Mouse (Mus musculus) cerebellum, postnatal 10 days (tissue): Measurements from ENCODE around the gene Kctd17.

ENCODE experiments used
- DNase-seq, 2 experiments: peaks; one replicate each; pipeline ENCODE4 v3.0.0; 2021; ENCODE audit warnings: mixed read lengths in 2 of 2

The Kctd17 gene

DNA sequence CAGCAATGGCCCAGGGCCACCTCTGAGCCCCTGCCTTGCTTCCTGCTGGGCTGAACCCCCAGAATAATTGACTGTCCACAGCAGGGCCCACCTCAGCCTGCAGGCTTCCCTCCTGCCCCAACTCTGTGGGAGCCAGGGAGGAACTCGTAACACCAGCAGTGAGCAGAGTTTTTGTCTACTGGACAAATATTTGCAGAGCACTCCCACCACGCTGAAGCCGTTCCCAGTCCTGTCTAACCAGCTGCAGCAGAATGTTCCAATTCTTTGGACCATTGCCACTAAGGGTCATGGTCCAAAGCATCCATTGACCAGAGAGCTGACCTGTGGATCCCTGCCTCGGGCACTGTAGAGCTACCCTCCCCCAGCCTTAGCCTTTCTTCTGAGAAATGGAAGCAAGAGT is 11.4 kb upstream of the Kctd17 start:
- DNase-seq = no peak

- DNase-seq = no peak
Measured at GRCm38 (mm10) chr15:78420395-78420794, 8.0 kb upstream of the Kctd17 start.

DNA sequence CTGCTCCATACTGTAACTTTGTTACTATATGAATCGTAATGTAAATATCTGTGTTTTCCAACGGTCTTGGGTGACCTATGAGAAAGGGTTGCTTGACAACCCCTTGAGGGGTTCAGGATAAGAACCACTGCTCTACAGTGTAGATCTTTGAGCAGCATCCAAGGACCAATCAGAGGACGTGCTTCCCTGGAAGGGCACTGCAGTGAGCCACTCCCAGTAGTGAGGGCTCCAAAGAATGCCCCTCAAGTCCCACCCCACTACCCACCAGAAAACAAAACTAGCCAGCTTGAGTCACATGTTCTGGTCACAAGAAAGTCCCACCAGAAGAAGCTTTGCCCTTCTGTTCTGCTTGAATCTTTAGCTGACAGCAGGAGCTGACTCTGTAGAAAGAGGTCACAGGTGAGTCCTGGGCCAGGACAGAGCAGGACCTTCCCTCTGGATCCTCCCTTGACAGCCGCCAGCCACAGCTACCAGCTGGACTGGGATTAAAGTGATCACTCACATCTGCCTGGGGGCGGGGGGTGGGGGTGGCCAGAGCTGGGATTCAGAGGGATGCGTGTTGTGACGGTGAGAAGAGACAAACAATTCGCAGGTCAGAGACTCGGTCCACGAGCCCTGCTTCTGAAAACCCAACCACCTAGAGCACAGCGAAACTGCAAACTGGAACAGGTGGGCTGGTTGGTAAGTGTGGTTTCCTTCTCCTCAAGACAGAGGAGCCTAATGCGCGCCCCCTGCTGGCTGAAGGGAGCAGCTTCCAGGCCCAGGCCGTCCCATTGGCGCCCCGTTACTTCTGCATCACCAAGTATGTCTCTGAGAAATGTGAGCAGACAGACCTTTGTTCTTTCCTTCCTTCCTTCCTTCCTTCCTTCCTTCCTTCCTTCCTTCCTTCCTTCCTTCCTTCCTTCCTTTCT is 6.1 kb upstream of the Kctd17 start:
- DNase-seq = peak; percentile 94 to 96

DNA sequence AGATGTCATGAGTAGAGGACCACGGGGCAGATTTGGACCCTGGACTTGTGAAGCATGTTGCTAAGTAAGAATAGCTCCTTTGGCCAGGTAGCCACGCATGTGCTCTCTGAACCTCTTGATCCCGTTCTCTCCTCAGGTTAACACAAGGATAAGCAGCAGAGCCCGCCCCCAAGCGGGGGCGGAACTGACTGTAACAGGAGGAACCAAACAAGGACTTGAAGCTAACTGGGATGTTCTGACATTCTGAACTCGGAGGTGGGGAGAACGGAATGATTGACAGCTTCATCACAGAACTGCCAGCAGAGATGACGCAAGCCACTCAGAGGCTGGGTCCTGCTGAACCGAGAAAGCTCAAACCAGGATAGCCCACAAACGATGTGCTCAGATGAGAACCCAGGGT is 3.9 kb upstream of the Kctd17 start:
- no peak for DNase-seq

DNA sequence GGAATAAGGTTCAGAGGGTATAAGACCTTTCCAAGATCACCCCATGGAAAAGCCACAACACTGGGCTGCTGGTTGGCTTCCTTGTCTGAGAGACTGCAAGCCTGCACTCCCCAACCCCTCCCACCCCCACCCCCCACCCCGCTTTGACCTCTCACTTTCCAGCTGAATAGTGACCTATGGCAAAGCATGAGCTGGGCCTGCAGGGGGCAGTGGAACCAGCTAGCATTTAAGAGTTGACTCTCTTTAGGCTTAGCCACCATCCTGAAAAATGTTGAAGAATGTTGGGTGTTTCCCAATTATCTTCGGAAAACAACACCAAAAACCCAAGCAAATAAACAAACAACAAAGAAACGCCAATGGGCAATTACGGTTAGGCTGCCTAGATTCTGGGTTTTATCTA is 3.1 kb upstream of the Kctd17 start:
- peak in 1 of 2 experiments; percentile 10 for DNase-seq

DNA sequence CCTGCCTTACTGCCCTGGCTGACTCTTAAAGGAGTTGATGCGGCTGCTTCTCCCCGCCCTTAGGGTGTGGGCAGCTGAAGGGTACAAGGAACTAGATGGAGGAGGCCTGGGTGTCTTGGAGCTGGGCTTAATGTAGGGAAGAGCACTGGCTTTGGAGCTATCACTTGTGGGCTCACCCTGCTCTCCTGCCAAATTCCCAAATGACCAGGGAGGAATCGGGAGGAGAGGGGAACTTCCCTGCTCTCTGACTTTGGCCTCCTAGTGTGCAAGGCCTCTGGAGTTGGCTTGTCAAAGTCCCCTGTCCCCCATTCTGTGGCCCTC is 735 bp downstream of the Kctd17 start:
- DNase-seq = no peak

DNA sequence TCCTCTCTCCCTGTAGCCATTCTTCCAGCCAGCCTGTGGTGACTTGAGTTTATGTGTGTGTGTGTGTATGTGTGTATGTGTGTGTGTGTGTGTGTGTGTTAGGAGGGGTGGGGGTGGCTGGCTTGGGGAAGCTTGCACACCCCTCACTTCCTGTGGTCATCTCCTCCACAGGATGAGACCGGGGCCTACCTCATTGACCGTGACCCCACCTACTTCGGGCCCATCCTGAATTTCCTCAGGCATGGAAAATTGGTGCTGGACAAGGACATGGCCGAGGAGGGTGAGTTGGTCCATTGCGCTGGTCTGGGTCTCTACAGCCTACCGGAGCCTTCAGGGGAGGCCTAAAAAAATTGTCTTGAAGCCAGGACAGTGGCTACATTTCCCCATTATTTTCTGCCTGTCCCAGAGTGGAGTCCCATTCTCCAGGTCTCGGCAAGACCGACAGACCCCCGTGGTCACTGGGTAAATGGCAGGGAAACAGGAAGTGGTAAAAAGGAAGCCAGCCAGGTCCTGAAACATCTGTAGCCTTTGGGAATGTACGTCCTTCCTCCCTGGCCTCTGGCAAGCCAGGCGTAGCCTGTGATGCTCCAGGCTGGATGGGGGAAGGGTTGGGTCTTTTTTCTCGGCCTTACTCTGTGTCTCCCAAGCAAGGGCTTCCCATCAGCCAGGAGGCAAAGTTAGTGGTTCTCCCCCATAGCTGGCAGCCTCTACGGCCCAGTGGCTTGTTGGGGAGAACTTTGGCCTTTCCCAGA is 1.7 kb downstream of the Kctd17 start:
- no peak for DNase-seq

DNA sequence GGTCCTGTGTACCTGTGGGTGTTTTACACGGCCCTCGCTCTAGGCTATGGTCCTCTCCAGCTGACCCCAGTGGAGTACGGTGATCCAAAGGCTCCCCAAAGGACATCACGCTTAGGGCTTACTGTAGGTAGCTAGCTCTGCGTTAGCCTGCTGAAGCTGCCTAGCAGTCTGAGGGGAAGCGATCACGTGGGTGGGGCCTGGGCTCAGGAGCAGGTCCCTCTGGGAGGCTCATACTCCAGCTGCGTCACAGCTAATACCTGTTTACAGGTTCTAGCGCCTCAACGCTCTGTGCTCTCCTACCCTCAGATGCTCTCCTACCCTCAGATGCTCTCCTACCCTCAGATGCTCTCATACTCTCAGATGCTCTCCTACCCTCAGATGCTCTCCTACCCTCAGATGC is 2.5 kb downstream of the Kctd17 start:
- DNase-seq = no peak

DNA sequence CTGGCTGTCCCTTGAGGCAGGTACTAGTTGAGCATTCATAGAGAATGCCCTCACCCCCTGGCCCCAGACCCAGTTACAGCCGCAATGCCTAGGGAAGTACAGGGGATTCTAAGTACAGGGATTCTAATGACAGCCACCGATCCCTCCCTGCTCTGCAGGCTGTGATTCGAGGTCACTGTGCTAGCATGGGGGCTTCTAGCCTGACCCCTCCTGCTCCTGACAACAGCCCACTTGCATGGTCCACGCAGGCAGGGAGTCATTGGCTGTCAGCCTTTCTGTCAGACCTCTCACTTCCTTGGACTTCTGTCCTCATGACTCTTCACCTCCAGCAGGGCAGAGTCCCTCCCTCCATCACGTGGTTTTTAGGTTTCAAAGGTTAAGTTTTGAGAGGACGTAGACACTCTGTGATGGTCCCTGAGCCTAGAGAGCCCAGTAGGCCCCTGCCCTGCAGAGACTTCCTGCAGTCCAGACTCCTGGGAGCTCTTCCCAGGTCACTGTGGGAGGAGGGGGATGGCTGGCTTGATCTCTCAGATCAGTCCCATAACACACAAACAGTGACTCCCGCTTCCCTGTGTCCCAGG is 3.3 kb downstream of the Kctd17 start:
- DNase-seq = no peak

GRCm38 (mm10) chr15:78434896-78435520 is 6.6 kb downstream of the Kctd17 start:
- DNase-seq = peak; percentile 77 to 80

DNA sequence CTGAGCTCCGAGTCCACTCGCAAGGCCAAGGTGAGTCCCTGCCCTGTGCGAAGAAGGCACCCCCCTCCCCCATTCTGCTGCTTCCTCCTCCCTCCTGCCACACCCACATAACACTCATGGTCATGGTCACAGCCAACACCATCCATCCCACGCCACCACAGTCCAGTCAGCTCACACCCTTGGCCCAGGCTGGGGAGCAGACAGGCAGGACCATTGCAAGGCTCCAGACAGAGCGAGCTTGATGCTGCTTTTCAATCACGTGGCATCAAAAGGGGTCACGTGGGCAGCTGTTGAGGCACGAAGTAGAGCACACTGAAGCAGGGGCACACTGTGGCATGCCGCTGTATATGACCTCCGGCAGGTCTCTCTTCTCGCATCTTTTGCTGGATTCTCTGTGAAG is 7.3 kb downstream of the Kctd17 start:
- no peak for DNase-seq

DNA sequence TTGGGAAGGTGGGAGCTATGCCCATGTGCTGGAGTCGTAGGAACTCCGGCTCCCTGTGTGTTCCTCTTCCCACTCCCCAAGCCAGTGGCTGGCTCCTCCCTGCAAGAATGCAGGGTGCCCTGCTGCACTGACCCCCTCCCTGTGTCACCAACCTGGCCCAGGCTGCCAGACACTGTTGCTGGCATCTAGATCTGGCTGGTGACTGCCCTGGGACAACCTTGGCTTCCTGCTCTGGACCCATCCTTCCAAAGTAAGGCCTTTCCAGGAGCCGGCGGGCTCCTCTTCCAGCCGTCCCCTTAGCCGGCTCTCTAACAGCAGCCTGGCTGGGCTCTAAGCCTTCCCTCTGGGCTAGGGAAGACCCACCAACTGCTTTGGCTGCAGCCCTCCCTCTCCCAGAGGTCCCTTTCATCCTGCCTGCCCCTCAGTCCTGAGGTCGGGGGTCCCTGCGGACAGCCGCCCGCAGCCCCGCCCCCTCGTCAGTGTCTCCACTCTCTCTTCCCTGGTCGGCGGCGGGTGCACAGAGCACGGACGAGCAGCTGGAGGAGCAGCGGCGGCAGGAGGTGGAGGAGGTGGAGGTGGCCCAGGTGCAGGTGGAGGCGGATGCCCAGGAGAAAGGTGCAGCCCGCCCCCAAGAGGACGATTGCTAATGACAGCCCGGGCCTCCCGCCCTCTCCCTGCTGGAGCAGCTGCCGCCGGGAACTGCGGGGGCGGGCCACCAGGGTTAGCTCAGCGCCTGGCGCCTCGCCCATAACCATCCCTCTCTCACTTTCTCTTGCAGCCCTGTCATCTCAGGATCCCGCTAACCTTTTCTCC is 8.2 kb downstream of the Kctd17 start:
- DNase-seq = peak; percentile 88 to 90

DNA sequence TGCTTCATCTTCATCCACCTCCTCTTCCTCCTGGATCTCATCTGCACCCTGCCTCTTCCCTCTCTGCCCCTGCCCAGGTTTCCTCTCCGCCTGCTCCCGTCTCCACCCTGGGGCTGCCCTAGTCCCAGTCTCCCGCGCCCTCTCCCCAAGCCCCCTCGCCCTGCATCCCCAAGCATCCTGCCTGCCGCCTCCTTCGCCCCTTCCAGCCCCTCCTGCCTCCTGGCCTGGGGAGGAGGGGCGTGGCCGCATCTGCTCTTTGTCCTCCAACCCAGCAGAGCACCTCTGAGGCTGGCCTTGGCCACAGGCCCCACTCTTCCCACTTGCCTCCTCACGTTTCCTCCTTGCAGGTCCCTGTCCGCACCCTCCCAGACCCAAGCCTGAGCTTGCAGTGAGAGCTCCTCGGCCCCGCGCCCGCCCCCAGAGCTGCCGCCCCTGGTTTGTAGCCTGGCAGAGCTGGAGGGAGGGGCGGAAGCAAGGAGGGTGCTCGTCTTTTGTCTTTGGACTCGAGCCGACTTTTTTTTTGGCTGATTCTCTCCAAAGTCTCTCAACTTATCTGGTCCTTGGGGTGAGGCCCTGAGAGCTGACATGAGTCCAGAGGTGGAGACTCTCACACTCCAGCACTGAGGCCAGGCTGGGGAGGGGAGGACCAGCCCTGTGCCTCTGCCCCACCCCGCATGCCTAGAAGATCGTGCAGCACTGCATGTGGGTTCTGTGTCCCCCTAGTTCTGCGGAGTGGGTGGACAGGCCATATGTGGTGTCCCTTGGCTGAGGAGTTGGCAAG is 9.1 kb downstream of the Kctd17 start:
- DNase-seq = peak; percentile 48 to 57

DNA sequence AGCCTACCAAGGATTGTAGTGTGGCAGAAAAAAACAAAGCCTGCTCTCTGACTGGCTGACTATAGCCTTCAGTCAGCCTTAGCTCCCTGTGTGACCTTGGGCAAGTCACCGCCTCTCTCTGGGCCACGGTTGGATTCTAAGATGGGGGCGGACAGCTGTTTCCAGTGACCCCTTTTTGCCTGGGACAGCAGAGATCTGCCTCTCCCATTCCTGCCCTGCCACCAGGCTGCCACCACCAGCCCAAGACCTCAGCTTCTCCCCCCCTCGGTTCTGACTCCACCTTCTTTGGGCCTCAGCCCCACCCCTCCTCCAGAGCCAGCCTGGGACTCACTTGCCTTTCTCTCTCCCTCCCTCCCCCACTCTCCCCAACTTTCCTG is 9.6 kb downstream of the Kctd17 start:
- DNase-seq = no peak

- DNase-seq = no peak
Measured at GRCm38 (mm10) chr15:78438505-78438904, 10.1 kb downstream of the Kctd17 start.

DNA sequence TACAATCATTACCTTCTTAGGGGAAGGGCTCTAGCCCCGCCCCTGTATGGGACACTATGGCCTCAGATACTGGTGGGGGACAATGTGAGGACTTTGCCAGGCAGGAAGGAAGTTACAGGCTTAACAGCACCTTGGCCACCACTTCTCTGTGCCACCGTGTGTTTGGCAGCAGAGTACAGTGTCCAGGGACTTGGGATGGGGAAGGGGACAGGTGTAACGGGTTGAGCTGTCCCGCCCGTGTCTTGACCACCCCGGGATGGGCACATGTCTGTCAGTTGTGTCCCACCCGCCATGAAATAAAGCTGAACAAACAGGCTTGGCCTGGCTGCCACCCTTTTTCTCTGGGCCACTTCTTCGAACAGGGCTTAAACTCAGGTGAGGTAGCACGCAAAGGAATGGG is 10.6 kb downstream of the Kctd17 start:
- DNase-seq = no peak

GRCm38 (mm10) chr15:78442231-78442630 is 13.9 kb downstream of the Kctd17 start:
- no peak for DNase-seq

- no peak for DNase-seq
Measured at GRCm38 (mm10) chr15:78443857-78444256, 15.5 kb downstream of the Kctd17 start.

DNA sequence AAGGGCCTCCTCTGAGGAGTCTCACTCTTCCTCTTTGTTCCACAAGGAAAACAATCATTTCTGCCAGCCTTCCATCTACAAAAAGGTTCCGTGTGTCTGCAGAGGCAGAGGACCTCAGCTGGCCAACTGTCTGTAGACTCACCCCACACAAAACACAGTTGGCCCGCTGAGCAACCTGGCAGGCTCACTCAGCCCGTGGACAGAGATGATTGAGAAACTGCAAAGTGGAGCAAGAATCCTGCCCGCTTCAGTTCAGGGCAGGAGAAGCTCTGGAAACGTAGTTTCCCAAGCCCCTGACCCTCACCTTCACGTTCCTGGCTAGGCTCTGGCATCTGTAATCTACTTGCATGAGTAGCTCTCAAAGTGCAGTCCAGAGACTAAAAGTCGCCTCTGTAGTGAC is 18.8 kb downstream of the Kctd17 start:
- no peak for DNase-seq

- DNase-seq = peak; percentile 99 to 100
Measured at GRCm38 (mm10) chr15:78447746-78448535, 19.6 kb downstream of the Kctd17 start.

- DNase-seq = no peak
Measured at GRCm38 (mm10) chr15:78449131-78449530, 20.8 kb downstream of the Kctd17 start.
